Mouse (Mus musculus) T-helper 17 cell (primary cell): ENCODE measurements around the gene Abhd2.

Source experiments
- in situ Hi-C, 2 experiments: fragments of 300-600 bp; cut with MboI, MseI; formaldehyde crosslinking; loops; 1 replicate in 1 of 2; 2 replicates in 1 of 2; pipeline ENCODE4 v1.15.1; 2025; ENCODE audit warnings: high pct_unique_total_duplicates in 2 of 2

Abhd2 gene

DNA sequence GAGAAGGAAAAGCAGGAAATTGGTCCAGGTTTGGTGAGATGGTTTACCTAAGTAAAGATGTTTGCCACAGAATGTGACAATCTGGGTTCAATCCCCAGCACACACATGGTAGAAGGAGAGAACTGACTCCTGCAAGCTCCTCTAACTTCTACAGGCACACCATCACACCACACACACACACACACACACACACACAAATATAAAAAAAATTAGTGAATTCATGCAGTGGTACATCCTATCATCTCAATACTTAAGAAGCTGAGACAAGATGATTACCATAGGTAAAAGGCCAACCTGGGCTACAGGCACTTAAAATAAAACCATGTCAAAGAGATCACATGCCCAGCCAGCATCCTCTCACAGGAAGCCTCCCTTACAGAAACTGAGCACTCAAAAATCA is 101.0 kb downstream of the Abhd2 start:
- in situ Hi-C loops = loop anchor here in 1 of 2 experiments (5.0 kb wide), 1 partner anchor 98 kb away; no protein-coding TSS in a partner anchor

DNA sequence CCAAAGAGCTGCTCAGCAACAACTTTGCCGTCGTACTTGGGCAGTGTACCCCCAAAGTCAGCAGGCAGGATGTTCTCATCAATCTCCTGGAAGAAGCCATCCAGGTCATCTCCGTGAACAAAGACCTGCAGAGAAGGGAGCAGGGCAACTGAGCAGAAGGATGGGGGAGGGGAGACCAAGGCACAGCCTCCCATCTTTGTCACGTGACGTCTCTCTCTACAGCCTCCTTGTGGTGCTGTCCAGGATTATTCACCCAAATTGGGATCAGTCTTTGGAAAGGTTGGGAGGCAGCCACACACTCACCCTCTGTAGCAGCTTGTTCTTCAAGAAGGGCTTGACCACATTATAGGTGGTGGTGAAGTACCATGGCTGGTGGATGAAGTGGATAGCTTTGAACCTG is 102.6 kb downstream of the Abhd2 start:
- in situ Hi-C loops = loop anchor here in 1 of 2 experiments (5.0 kb wide), 1 partner anchor 97 kb away; no protein-coding TSS in a partner anchor

DNA sequence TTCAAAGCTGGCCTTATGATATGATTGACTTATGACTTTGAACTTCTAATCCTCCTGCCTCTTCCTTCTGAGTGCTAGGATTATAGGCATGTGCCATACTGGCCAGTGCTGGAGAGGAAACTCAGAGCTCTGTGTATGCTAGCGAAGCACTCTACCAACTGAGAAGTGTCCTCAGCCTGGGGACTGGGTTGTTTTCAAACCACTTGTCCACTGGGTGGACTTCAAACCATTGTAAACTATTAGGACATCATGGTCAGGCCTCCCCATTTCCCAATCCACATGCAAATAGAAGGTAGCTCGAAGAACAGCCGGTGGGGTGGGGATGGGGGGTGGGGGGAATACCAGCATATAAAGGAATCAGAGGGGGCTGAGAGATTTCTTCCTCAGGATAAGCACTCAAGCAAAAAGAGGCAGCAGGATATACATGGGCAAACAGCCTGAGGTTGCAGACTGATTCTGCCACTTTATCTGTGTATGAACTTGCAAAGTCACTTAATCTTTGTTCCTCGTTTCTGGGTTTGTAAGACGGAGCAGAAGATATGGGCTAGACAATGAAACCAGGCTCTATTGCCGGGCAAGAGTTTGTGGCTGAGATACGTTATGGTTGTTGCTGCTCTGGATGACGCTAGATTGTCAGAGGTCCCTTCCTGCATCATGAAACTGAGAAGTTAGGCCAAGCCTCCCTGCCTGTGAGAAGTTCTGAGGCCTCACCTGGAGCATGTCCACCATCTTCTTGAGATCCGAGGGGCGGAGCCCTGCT is 103.7 kb downstream of the Abhd2 start:
- in situ Hi-C loops = loop anchor here in 1 of 2 experiments (5.0 kb wide), 1 partner anchor 96 kb away; no protein-coding TSS in a partner anchor

DNA sequence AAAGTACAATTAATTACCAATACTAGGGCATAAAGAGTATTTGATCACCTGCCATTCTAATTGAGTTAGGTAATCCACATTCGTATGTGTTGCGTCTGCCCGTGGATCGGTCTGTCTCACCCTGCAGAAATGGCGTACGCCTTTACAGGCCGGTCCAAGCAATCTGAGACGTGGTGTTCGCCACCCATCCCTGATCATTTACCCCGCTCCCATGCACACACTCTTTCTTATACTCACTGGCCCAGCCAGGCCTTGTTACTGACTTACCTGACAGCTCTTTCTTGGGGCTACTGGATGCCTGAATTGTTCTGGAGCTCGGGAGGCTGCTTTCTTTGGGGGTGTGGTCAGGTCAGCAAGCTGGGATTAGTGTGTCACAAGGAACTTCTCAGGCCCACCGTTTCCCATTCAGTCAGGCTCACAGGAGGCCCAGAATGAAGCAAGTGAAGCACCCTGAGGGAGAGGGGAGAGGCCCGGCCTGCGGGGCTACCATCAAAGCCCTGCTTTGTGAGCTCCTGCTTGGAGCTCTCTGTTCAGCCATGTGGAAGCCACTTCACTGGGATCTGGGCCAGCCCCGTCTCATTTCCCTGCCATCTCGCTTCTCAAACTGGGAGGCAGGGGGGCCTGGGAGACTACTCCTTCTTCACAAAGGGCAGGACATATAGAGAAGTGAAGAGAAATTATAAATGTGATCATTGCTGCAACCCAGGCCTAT is 113.6 kb downstream of the Abhd2 start, which contains the start of gene Rlbp1:
Rlbp1 (minus strand) TSS at position 627 of the 712 bp plus-strand sequence.
- in situ Hi-C loops = loop anchor here in 1 of 2 experiments (10.0 kb wide), 1 partner anchor 188 kb away; no protein-coding TSS in a partner anchor

DNA sequence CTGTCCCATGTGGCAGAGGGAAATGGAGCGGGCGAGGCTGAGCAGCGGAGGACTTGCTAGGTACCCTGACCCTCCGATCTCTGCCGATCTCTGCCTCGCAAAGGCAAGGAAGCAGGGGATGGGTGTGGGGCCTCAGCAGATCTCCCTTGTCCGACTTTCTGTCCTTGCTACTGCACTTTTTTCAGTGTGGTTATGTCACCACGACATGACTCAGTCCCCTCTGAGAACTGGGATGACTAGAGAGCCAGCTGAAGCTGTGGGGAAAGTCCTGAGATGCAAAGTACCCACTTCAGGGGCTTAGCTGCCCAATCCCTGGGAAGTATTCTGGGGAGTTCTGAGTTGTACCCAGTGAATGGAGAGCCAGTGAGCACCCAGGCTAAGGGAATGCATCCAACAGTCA is 114.1 kb downstream of the Abhd2 start:
- in situ Hi-C loops = loop anchor here in 1 of 2 experiments (10.0 kb wide), 1 partner anchor 188 kb away; no protein-coding TSS in a partner anchor

DNA sequence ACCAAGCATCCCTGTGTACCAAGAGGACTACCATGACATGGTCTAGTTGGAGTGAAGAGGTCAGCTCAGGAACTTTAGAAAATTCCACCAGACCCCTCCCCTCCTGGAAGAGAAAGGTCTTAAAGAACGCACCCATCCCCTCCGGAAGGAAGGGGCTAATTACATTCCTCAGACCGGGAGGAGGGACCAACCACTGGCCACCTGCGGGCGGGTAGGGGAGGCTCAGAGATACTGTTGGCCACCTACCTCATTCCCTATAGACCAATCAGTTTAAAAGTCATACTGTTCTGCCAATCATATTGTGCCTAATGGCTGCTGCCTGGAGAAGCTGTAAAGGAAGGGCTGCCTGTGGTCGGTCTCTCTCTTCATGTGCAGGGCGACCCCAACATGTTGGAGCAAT is 115.0 kb downstream of the Abhd2 start:
- in situ Hi-C loops = loop anchor here in 1 of 2 experiments (10.0 kb wide), 1 partner anchor 187 kb away; no protein-coding TSS in a partner anchor

DNA sequence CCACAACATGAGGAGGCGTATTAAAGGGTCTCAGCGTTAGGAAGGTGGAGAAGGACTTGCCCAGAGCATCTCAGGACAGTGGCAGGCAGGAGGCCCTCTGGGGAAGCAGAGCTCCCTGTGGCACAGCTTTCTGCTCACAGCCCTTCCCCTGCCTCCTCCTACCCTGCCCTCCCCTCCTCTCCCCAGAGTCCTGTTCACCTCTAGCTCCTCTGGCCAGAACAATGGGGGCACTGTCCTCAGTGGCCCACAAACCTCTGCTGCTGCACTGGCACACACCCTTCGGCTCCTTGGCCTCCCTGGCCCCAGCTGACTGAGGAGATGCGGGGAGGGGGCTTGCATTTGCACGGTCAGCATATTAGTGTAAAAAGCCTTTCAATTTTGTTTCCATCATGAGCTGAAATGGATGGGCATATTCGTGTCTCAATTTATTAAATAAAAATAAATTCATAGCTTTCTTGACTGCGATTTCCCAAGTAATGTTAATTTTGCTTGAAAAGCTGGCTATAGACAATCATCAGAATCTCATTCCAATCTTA is 115.7 kb downstream of the Abhd2 start:
- in situ Hi-C loops = loop anchor here in 1 of 2 experiments (10.0 kb wide), 1 partner anchor 186 kb away; no protein-coding TSS in a partner anchor

DNA sequence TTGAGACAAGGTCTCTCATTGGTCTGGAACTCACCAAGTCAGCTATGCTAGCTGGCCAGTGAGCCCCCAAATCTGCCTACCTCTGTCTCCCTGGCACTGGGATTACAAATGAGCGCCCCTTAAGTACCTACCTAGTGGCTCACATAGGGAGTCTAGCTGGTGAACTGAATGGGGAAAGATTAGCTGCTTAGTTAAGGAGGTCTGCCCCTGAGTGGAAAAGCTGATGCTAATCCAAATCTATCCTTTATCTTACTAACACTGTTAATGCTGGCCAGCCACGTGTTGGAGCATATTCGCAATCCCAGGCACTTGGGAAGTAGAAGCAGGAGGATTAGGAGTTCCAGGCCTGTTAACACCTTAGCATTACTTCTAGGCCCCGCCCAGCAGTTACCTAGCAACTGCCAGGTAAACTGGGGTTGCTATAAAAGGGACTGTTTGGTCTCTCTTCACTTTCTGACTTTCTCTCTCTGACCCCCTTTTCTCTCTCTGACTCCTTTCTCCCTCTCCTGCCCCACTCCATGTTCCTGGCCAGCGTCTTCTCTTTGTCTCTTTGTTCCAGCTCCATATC is 117.2 kb downstream of the Abhd2 start:
- in situ Hi-C loops = no loop called here

DNA sequence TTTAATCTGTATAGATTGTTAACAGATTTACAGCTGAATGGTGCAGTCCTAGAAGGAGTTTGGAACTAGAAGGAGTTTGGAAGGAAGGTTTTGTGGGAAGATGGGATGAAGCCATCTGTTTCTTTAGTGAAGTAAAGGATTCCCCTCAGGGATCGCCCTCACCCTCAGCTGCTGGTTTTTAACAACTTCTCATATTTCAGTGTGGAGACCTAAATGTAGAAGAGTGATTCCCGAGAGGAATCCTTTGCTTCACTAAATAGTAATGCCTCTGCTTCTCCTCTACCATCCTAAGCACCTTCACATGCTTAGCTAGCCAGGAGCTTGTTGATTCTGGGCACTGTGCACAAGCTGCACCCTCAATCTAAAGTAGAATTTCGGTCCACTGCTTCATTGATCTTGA is 118.5 kb downstream of the Abhd2 start:
- in situ Hi-C loops = no loop called here

DNA sequence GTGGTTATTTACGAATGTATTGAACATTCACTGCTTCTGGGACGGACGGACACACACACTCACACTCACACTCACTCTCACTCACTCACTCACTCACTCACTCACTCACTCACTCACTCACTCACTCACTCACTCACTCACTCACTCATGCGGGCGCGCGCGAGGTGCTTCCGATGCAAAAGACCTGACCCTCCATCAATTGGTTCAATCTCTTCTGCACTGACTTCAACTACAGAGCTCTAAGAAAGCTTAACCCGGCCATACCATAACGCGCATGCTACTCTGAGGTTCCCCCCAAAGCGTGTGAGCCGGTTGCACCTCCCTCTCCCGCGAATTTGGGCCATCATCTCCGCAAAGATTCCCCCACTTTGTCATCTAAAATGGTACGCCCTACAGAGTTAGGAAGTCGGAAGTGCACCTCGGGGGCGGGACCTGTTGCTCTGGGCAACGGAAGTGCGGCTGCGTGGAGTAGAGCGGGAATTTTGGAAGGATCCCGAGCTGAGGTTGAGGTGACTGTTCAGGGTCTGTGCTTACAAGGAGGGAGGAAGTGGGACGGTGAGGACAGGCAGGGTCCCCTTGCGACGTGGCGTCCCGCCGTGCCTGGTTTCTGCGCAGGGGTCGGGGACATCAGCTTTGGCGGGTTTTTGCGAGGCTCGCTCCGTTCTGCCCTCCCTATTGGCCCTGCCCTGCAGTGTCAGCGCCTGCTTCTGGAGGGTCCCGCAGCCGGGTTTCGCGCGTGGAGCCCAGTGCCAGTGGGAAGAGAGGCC is 119.1 kb downstream of the Abhd2 start, which contains the start of gene Fanci:
Fanci (plus strand) TSS at position 47 of the 767 bp plus-strand sequence.
- in situ Hi-C loops = no loop called here

DNA sequence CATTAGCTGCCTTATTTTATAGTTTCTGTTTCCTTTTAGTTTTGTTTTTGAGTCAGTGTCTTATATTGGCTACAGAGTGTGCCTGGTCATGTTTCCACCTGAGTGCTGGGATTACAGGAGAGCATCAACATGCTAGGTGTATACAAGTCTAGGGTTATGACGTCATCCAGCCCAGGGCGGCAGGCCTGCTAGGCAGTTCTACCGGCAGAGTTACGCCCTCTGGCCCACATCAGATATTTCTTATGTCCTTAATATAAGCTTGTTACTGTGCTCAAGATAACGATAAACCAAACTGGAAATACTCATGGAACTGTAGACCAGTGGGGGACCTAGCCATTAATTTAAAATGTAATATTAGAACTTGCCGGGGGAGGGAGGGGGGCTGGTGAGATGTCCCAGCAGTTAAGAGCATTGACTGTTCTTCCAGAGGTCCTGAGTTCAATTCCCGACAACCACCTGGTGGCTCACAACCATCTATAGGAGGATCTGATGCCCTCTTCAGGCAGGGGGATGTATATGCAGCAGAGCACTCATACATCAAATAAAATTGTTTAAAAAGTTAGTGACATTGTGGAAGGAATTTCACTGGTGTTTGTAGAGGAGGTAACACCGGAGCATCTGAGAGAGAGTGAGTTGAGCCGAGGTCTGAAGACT is 120.0 kb downstream of the Abhd2 start:
- in situ Hi-C loops = no loop called here

DNA sequence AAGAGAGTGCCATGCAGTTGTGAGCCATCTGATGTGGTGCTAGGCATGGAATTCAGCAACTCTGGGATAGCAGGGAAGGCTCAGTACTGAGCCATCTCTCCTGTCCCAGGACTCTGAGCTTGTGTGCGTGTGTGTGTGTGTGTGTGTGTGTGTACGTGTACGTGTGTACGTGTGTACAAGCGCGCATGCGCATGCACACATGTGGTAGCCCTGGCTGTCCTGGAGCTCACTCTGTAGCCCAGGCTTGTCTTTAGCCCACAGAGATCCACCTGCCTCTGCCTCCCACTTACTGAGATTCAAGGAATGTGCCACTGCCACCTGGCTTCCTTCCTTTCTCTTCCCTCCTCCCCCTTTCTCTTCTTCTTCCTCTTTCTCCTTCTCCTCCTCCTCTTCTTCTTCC is 120.9 kb downstream of the Abhd2 start:
- in situ Hi-C loops = no loop called here

DNA sequence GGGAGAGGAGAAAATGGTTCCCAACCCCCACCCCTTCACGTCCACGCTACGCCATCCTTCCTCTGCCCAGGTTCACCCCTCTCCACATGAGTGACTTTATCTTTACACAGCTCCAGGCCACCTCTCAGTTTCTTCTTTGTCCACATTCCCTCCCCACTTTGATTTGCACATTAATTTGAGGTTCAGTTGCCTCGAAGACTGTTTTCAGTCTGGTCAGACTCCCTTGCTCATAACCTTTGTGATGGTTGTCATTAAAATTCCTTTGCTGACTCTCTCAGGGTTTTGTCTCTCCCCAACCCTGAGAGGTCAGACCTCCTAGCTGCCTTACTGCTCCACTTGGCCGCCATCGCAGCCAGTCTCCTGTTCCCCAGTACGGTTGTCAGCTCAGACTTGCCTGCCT is 121.7 kb downstream of the Abhd2 start:
- in situ Hi-C loops = no loop called here

DNA sequence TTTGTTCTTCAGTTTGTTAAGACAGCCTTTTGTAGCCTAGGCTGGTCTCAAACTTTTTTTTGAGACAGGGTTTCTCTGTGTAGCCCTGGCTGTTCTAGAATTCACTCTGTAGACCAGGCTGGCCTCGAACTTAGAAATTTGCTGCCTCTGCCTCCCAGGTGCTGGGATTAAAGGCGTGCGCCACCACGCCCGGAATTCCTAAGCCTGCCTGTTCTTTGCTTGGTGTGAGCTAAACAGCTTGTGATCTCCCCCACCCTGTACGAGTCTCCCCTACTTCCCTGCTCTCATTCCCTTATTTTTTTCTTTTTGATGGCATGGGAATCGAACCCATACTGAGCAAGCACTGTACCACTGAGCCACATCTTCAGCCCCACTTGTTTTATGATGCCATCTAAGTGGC is 122.2 kb downstream of the Abhd2 start:
- in situ Hi-C loops = no loop called here

DNA sequence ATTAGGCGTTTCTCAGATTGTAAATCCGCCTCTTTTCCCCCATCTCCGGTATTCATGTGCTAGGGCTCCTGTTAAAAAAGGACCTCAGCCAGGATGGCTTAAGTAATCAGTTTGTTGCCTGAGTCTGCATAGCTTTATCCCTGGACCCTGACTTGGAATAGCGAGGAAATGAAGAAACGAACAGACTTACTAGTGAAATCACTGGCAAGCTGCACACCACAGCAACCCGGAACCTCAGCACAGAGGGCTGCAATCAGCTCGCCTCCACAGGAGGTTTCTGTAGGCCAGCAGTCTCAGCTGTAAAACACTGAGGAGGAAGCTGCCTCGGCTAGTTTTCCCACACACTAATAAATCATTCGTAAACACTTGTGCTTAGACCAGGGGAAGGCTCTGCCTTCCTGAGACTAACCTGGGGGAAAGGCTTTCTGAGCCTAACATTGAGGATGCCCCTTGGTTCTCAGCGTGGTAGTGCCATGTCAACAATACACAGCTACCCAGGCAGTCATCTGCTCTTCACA is 124.5 kb downstream of the Abhd2 start:
- in situ Hi-C loops = no loop called here

DNA sequence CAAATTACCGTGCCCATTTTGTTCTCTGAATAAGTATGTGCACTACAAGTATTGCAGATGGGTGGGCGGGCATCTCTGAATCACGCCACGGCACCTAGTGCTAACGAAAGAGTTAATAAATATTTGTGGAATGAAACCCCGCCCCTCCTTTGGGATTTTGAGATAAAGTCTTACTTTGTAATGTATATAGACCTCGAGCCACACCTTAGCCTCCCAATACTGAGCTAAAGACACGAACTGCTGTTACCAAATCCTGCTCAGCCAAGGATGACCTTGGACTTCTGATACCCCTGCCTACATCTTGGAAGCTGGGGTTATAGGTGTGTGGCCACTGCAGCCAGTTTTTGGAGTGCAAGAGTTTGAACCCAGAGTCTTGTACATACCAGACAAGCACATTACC is 125.4 kb downstream of the Abhd2 start:
- in situ Hi-C loops = no loop called here

DNA sequence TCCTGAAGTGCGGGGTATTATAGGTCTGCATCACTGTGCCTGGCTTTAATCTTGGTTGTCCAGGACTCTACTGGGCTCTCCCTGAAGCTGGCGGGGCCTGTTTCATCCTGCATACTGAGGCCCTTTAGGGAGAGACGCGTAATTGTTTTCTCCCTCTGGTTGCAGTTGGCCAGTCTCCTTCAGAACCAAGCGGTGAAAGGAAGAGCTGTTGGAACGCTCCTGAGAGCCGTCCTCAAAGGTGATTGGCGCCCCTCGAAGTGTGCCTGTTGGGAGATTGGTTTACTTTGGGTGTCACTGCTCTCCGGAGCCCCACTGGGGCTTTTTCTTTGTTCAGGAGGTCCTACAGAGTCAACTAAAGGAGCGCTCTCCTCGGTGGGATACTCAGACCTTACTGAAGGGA is 126.0 kb downstream of the Abhd2 start:
- in situ Hi-C loops = no loop called here

DNA sequence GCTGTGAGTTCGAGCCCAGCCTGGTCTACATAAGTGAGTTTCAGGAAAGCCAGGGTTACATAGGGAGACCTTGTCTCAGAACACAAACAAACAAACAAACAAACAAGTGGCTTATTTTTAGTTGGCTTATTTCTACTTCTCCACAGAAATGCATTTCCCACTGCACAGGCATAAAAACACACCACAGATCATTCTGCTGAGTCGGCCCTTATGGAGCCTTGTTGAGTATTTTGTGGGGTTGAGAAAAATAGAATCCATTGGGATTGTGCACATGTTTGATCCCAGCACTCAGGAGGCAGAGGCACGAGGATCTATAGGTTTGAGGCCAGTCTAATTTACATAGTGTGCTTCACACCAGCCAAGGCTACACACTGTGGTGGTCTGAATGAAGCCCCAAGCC is 127.3 kb downstream of the Abhd2 start:
- in situ Hi-C loops = loop anchor here in 1 of 2 experiments (5.0 kb wide), 1 partner anchor 52 kb away; no protein-coding TSS in a partner anchor

DNA sequence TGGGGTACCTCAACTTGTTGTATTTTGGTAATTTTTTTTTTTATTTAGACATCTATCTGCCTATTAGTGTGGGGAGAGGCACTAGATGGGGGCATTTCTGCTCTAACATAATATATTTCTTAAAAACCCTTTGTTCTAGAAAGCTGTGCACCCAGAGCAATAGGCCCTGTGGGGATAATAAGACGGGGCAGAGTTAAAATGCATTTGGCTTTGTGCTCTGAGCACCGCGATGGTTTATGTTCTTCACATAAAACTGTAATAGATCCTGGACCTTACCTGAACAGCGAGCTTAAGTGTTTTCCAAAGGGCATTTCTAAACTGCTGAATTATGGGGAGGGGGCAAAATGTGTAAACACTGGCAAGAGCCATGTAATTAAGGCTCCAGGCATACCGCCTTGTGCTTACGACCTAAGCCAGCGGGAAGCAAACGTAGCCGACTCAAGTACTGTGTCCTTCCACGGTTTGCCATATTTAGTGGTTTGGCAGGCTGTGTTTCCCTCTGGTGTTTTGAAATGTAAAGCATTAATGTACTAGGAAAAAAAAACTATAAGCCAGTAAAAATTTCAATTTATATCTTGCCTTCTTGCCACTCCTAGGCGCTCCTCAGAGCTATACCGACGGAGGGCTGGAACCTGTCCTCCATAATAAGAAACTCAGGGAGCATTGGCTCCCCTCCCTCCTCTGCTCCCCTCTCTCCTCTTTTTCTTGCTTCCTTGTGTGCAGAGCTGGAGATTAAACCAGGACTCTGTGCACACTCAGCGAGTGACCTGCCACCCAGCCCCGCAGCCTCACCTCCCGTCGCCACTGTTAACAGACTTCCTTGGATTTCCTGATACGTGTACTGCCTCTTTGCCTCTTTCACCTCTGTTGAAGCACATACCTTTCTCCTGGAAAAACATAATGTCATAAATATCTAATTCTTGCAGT is 141.7 kb downstream of the Abhd2 start:
- in situ Hi-C loops = no loop called here
